Mouse (Mus musculus): Measurements from ENCODE around the gene Nicn1.

GRCm38 (mm10) chr9:108263690-108264190 lies 26.5 kb upstream of the Nicn1 start, which contains the start of gene Dag1:
- no peak for TF ChIP-seq CTCF (IDR thresholded peaks at IDR 0.05; ENCODE audit: control insufficient read depth, insufficient read depth, insufficient replicate concordance, low read depth, low read length)
- peak; percentile 53 for TF ChIP-seq POLR2A (IDR thresholded peaks at IDR 0.05; ENCODE audit: control insufficient read depth, low read depth, low read length)
